Mouse (Mus musculus) thymus, adult 2 months (tissue): Measurements from ENCODE around the gene Rbm20.

ENCODE experiments used
- CTCF ChIP-seq: fragments of 200-500 bp; IDR thresholded peaks from 2 replicates; pipeline ENCODE4 v1.5.1; 2012; ENCODE audit warnings: mild to moderate bottlenecking, control low read depth, low read length, moderate library complexity, borderline replicate concordance; ENCODE audit not compliant: control insufficient read depth, poor library complexity, insufficient read depth; ENCODE audit errors: extremely low read depth
- POLR2A ChIP-seq: fragments of 200-500 bp; IDR thresholded peaks from 2 replicates; pipeline ENCODE4 v1.6.1; 2012; ENCODE audit warnings: mild to moderate bottlenecking, low read length, control low read depth, moderate library complexity; ENCODE audit not compliant: control insufficient read depth, poor library complexity, insufficient read depth; ENCODE audit errors: extremely low read depth

GRCm38 (mm10) chr19:53682427-53682826 is 5.3 kb downstream of the Rbm20 start:
- TF ChIP-seq POLR2A (no peak), CTCF (no peak)
